Mouse (Mus musculus): ENCODE results near the gene Eif4e. TPM values are rescaled to one million over a fixed set of nuclear protein-coding genes. Genes with fewer than 3 reads are reported as not detected.

Gene Eif4e
- total RNA-seq (2021), result 100 to 1,000 TPM; 128 to 156 TPM
- long read RNA-seq, experiment 1, transcript Eif4e-204 (7 exons, 1,421 nt), result major isoform, 103 of 138 reads
- long read RNA-seq, experiment 1, partial matches to known transcripts, result 2 of 138 reads
- long read RNA-seq, experiment 1, other reads (novel, unspliced or antisense), result 33 of 138 reads
- long read RNA-seq, experiment 2, transcript Eif4e-204 (7 exons, 1,421 nt), result major isoform, 87 of 111 reads
- long read RNA-seq, experiment 2, partial matches to known transcripts, result 4 of 111 reads
- long read RNA-seq, experiment 2, other reads (novel, unspliced or antisense), result 20 of 111 reads

GRCm38 (mm10) chr3:138526073-138526915 lies at the start of gene Eif4e:
TSS of gene Eif4e (plus strand) at chr3:138526179.
- intact Hi-C loops (cut with DNase I), result loop anchor here (2.0 kb wide), 1 partner anchor 25 kb away; no protein-coding TSS in a partner anchor
- TF ChIP-seq CTCF (IDR thresholded peaks at IDR 0.05), result no peak
- peak; percentile 89 for DNase-seq
- peak within 1 kb of the TSS; percentile 98 for H3K27ac ChIP-seq
- H3K4me3 ChIP-seq, result peak within 1 kb of the TSS; percentile 95

- intact Hi-C loops (cut with DNase I), result no loop called here
- Histone ChIP-seq H3K4me3 (no peak overlapping the region), H3K27ac (no peak overlapping the region)
- no peak for TF ChIP-seq CTCF (IDR thresholded peaks at IDR 0.05)
- DNase-seq, result no peak
Measured at GRCm38 (mm10) chr3:138479489-138479888, 46.5 kb upstream of the Eif4e start.

- Histone ChIP-seq H3K27ac (no peak overlapping the region), H3K4me3 (no peak overlapping the region)
- TF ChIP-seq CTCF (IDR thresholded peaks at IDR 0.05), result no peak
- intact Hi-C loops (cut with DNase I), result no loop called here
- DNase-seq, result no peak
Measured at GRCm38 (mm10) chr3:138481526-138482284, 44.3 kb upstream of the Eif4e start.

GRCm38 (mm10) chr3:138483240-138483639 lies 42.7 kb upstream of the Eif4e start:
- no peak overlapping the region for H3K4me3 ChIP-seq
- no peak for TF ChIP-seq CTCF (IDR thresholded peaks at IDR 0.05)
- no peak for DNase-seq
- intact Hi-C loops (cut with DNase I), result no loop called here
- H3K27ac ChIP-seq, result no peak overlapping the region

- Histone ChIP-seq H3K4me3 (peak overlapping the region; percentile 78), H3K27ac (peak overlapping the region; percentile 91)
- intact Hi-C loops (cut with DNase I), result loop anchor here (1.0 to 2.0 kb wide), 2 partner anchors 39 to 46 kb away; partner anchors contain the start of gene Adh5
- no peak for DNase-seq
- TF ChIP-seq CTCF (IDR thresholded peaks at IDR 0.05), result no peak
Measured at GRCm38 (mm10) chr3:138488584-138489326, 37.2 kb upstream of the Eif4e start.

GRCm38 (mm10) chr3:138489327-138490033 lies 36.5 kb upstream of the Eif4e start, which contains the start of gene Metap1:
TSS of gene Metap1 (minus strand) at chr3:138489515.
- TF ChIP-seq CTCF (IDR thresholded peaks at IDR 0.05), result peak; percentile 25; the same call in 1 of the 2 replicates
- peak within 1 kb of the TSS; percentile 94 for H3K27ac ChIP-seq
- intact Hi-C loops (cut with DNase I), result loop anchor here (1.0 to 2.0 kb wide), 2 partner anchors 38 to 47 kb away; partner anchors contain the start of gene Adh5
- H3K4me3 ChIP-seq, result peak within 1 kb of the TSS; percentile 78
- peak; percentile 99 for DNase-seq

- intact Hi-C loops (cut with DNase I), result no loop called here
- no peak for DNase-seq
- TF ChIP-seq CTCF (IDR thresholded peaks at IDR 0.05), result no peak
- H3K4me3 ChIP-seq, result peak overlapping the region; percentile 78
- H3K27ac ChIP-seq, result peak overlapping the region; percentile 94
Measured at GRCm38 (mm10) chr3:138490034-138490337, 36.0 kb upstream of the Eif4e start.

- no peak for TF ChIP-seq CTCF (IDR thresholded peaks at IDR 0.05)
- H3K27ac ChIP-seq, result no peak overlapping the region
- intact Hi-C loops (cut with DNase I), result no loop called here
- no peak for DNase-seq
- H3K4me3 ChIP-seq, result no peak overlapping the region
Measured at GRCm38 (mm10) chr3:138493668-138494067, 32.3 kb upstream of the Eif4e start.

GRCm38 (mm10) chr3:138494565-138494964 lies 31.4 kb upstream of the Eif4e start:
- Histone ChIP-seq H3K4me3 (no peak overlapping the region), H3K27ac (no peak overlapping the region)
- no peak for DNase-seq
- TF ChIP-seq CTCF (IDR thresholded peaks at IDR 0.05), result no peak
- intact Hi-C loops (cut with DNase I), result no loop called here

- TF ChIP-seq CTCF (IDR thresholded peaks at IDR 0.05), result no peak
- intact Hi-C loops (cut with DNase I), result no loop called here
- DNase-seq, result no peak
- H3K27ac ChIP-seq, result no peak overlapping the region
- H3K4me3 ChIP-seq, result no peak overlapping the region
Measured at GRCm38 (mm10) chr3:138495166-138496145, 30.5 kb upstream of the Eif4e start.
